Mouse (Mus musculus) megakaryocyte-erythroid progenitor cell, adult 5-6 weeks (primary cell): ENCODE results near the gene Plcl1. TPM values are rescaled to one million over a fixed set of nuclear protein-coding genes. Genes with fewer than 3 reads are reported as not detected.
A peak's percentile ranks its signal among the peaks of the same experiment; 100 is the strongest.
"Not testable (repeated sequence)": the region's sequence is repeated elsewhere in the genome, so short reads cannot be mapped to it uniquely, and the experiment has no call there.

Source experiments
- ATAC-seq: replicated peaks from 2 replicates; pipeline ENCODE4 v1.8.0; 2016; ENCODE audit warnings: mild to moderate bottlenecking, inconsistent platforms; ENCODE audit not compliant: severe bottlenecking, poor library complexity, low FRiP score, low TSS enrichment
- total RNA-seq, 2 experiments: library from RNA; stranded (forward) in 1 of 2; stranded (reverse) in 1 of 2; fragments of 200-1000, 215-1000 nt in 1 of 2; fragments of >200 nt in 1 of 2; fragmentation: Nextera tagmentation in 1 of 2; gene quantifications; 2 replicates each; pipeline ENCODE4 v1.2.3; 2014 to 2017

The Plcl1 gene
- total RNA-seq, 2 experiments from 2014 or later, result not detected

GRCm38 (mm10) chr1:55509587-55509986, 103.9 kb downstream of the Plcl1 start:
- no peak for ATAC-seq

GRCm38 (mm10) chr1:55512165-55512564, 106.4 kb downstream of the Plcl1 start:
- no peak for ATAC-seq

- ATAC-seq, result not testable (repeated sequence)
These were observed 107.1 kb downstream of the Plcl1 start for GRCm38 (mm10) chr1:55512799-55513198.

GRCm38 (mm10) chr1:55517182-55517581, 111.5 kb downstream of the Plcl1 start:
- ATAC-seq, result no peak

- ATAC-seq, result no peak
These were observed 118.2 kb downstream of the Plcl1 start for GRCm38 (mm10) chr1:55523966-55524365.

- ATAC-seq, result no peak
These were observed 119.4 kb downstream of the Plcl1 start for GRCm38 (mm10) chr1:55525100-55525499.

GRCm38 (mm10) chr1:55525748-55526147, 120.0 kb downstream of the Plcl1 start:
- no peak for ATAC-seq

GRCm38 (mm10) chr1:55528547-55529304, 123.0 kb downstream of the Plcl1 start:
- ATAC-seq, result peak; percentile 55; the same call in 1 of the 2 replicates

GRCm38 (mm10) chr1:55533823-55534222, 128.1 kb downstream of the Plcl1 start:
- no peak for ATAC-seq

- ATAC-seq, result no peak
These were observed 148.7 kb downstream of the Plcl1 start for GRCm38 (mm10) chr1:55554405-55554804.

- no peak for ATAC-seq
These were observed 152.2 kb downstream of the Plcl1 start for GRCm38 (mm10) chr1:55557960-55558359.

GRCm38 (mm10) chr1:55558409-55558808, 152.7 kb downstream of the Plcl1 start:
- no peak for ATAC-seq

GRCm38 (mm10) chr1:55559998-55560397, 154.3 kb downstream of the Plcl1 start:
- no peak for ATAC-seq

- ATAC-seq, result no peak
These were observed 160.2 kb downstream of the Plcl1 start for GRCm38 (mm10) chr1:55565933-55566332.

- no peak for ATAC-seq
These were observed 162.2 kb downstream of the Plcl1 start for GRCm38 (mm10) chr1:55567801-55568360.

GRCm38 (mm10) chr1:55570225-55570624, 164.5 kb downstream of the Plcl1 start:
- ATAC-seq, result no peak

GRCm38 (mm10) chr1:55571399-55571798, 165.7 kb downstream of the Plcl1 start:
- ATAC-seq, result no peak

- no peak for ATAC-seq
These were observed 166.5 kb downstream of the Plcl1 start for GRCm38 (mm10) chr1:55572202-55572601.

GRCm38 (mm10) chr1:55572664-55573063, 166.9 kb downstream of the Plcl1 start:
- no peak for ATAC-seq

GRCm38 (mm10) chr1:55575916-55576315, 170.2 kb downstream of the Plcl1 start:
- ATAC-seq, result no peak

GRCm38 (mm10) chr1:55581752-55582151, 176.0 kb downstream of the Plcl1 start:
- ATAC-seq, result no peak
